Mouse (Mus musculus): ENCODE results near the gene Pik3cg.

DNA sequence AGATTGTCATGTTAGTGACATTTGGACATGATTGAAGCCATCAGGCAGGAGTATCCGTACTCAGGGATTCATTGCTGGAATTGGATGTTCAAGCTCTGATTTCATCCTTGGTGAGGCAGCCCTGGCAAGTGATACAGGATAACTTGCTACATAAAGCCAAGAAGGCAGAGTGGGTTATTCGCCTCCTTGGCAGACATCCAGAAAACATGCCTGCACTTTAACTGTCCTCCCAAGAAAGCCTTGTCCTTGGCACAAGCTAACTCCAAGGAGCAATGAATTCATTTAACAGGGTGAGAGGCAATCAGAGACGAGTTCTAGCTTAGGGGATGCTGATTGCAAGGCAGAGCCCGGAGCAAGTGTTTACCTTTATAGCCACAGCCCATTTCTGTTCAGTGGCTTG lies 25.4 kb upstream of the Pik3cg start:
- TF ChIP-seq CTCF (IDR thresholded peaks at IDR 0.05; ENCODE audit: low read depth) (no peak), EP300 (IDR thresholded peaks at IDR 0.05; ENCODE audit: low read depth) (no peak)
